Mouse (Mus musculus): Measurements from ENCODE around the gene Uroc1. TPM values are rescaled to one million over a fixed set of nuclear protein-coding genes. Genes with fewer than 3 reads are reported as not detected.

Gene Uroc1
- polyA plus RNA-seq (2015; fragmentation: Nextera tagmentation; extraction: Ambion mirVana) = 0.07 and 0.19 TPM in 2 replicates

- Histone ChIP-seq H3K27me3 (no peaks in the 10 kb centered on the region), H3K9me3 (replicated peaks) (no peaks in the 10 kb centered on the region), H3K9ac (no peak within 1 kb of the TSS), H3K27ac (replicated peaks) (no peak within 1 kb of the TSS), H3K4me3 (replicated peaks) (no peak within 1 kb of the TSS), H3K36me3 (no peaks in the 10 kb centered on the region), H3K4me1 (0 out of 2 replicates have a peak, but pooled peaks cover 4% of the 10 kb centered on the region), H3K4me2 (replicated peaks) (no peak within 1 kb of the TSS)
- WGBS = 79% methylated on average over 7 of the region's 7 CpGs
- no peak for ATAC-seq (ENCODE audit: insufficient number of reproducible peaks, low FRiP score, low TSS enrichment, low read depth)
Observed at GRCm38 (mm10) chr6:90332561-90333425, at the start of gene Uroc1. Gene Uroc1, plus strand, starts transcription at chr6:90333284.

- Histone ChIP-seq H3K27me3 (no peaks in the 10 kb centered on the region), H3K36me3 (no peaks in the 10 kb centered on the region), H3K4me2 (replicated peaks) (no peak overlapping the region), H3K27ac (replicated peaks) (no peak overlapping the region), H3K9me3 (replicated peaks) (no peaks in the 10 kb centered on the region; the same call in 1 of the 2 replicates), H3K4me3 (replicated peaks) (no peak overlapping the region), H3K4me1 (no peaks in the 10 kb centered on the region), H3K9ac (no peak overlapping the region)
- WGBS = 54% methylated on average over 12 of the region's 12 CpGs
- no peak for ATAC-seq (ENCODE audit: insufficient number of reproducible peaks, low FRiP score, low TSS enrichment, low read depth)
Observed at GRCm38 (mm10) chr6:90288265-90288664, 44.8 kb upstream of the Uroc1 start.

- Histone ChIP-seq H3K27me3 (no peaks in the 10 kb centered on the region), H3K4me1 (no peaks in the 10 kb centered on the region), H3K4me2 (replicated peaks) (no peak within 1 kb of the TSS), H3K36me3 (no peaks in the 10 kb centered on the region), H3K9me3 (replicated peaks) (no peaks in the 10 kb centered on the region), H3K4me3 (replicated peaks) (no peak within 1 kb of the TSS), H3K9ac (no peak within 1 kb of the TSS), H3K27ac (replicated peaks) (no peak within 1 kb of the TSS)
- WGBS = 91% methylated on average over 1 of the region's 1 CpGs
- ATAC-seq (ENCODE audit: insufficient number of reproducible peaks, low FRiP score, low TSS enrichment, low read depth) = no peak
Observed at GRCm38 (mm10) chr6:90300919-90301318, 32.2 kb upstream of the Uroc1 start, which contains the start of gene BC048671. Gene BC048671, plus strand, starts transcription at chr6:90301219.

DNA sequence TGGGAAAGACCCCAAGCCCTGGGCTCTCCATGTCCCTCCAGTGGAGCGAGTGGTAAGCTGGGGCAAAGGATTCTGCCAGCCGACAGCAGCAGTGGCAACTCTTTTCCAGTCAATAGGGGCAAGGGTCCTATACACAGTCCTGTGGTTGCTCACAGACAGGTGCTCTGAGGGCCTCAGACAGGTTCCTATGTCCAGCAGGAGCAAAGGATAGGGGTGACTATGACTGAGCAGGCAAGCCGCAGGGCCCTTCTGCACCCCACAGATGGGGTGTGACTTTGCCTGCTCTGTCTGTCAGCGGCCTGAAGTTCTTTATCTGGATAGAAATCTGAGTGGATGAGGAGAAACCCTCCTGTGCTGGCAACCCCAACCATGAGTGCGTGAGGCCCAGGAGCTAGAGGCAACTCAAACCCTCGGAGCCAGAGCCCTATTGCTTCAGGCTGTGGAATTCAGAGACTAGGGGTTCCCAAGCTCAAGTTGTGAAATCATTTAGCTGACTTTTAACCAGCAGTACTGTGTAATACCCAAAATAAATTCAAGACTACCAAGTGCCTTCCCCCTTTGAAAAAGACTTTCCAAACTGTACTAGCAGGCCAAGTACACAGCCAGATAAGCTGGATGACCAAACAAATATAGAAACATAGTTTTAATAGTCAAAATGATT lies 26.6 kb upstream of the Uroc1 start:
- Histone ChIP-seq H3K27me3 (peaks cover 3% of the 10 kb centered on the region; the same call in 1 of the 2 replicates), H3K4me1 (no peaks in the 10 kb centered on the region), H3K9me3 (replicated peaks) (no peaks in the 10 kb centered on the region), H3K9ac (no peak overlapping the region), H3K4me2 (replicated peaks) (no peak overlapping the region), H3K36me3 (no peaks in the 10 kb centered on the region), H3K27ac (replicated peaks) (no peak overlapping the region), H3K4me3 (replicated peaks) (no peak overlapping the region)
- 73% methylated on average over 6 of the region's 6 CpGs for WGBS
- no peak for ATAC-seq (ENCODE audit: insufficient number of reproducible peaks, low FRiP score, low TSS enrichment, low read depth)

- no peaks in the 10 kb centered on the region for H3K36me3 ChIP-seq
- WGBS = 88% methylated on average over 87 of the region's 87 CpGs
- H3K4me3 ChIP-seq (replicated peaks) = no peak overlapping the region
- no peaks in the 10 kb centered on the region for H3K4me1 ChIP-seq
- no peaks in the 10 kb centered on the region for H3K9me3 ChIP-seq (replicated peaks)
- H3K4me2 ChIP-seq (replicated peaks) = no peak overlapping the region
- ATAC-seq (ENCODE audit: insufficient number of reproducible peaks, low FRiP score, low TSS enrichment, low read depth) = peak; percentile 39; the same call in 1 of the 2 replicates
- peaks cover 3% of the 10 kb centered on the region; the same call in 1 of the 2 replicates for H3K27me3 ChIP-seq
- H3K9ac ChIP-seq = no peak overlapping the region
- H3K27ac ChIP-seq (replicated peaks) = no peak overlapping the region
Observed at GRCm38 (mm10) chr6:90308839-90309778, 24.0 kb upstream of the Uroc1 start.

DNA sequence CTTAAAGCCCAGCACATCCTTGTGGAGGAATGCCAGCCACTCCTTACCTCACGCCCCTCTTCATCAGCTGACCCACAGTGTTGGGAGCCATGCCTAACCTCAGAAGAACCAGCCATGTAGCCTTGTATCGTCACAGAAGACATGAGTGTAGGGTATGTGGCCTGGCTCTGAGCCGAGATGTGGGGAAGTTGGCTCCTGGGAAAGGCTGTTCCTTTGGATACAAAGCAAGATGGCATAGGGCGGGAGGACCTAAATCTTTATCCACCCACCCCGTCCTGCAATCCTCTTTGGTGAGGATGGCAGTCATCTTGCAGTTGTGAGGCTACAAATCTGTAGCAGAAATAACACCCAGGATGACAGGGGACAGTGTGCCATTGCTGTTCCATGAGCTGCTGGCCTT lies 17.1 kb upstream of the Uroc1 start:
- H3K4me3 ChIP-seq (replicated peaks) = no peak overlapping the region
- H3K4me1 ChIP-seq = no peaks in the 10 kb centered on the region
- H3K4me2 ChIP-seq (replicated peaks) = no peak overlapping the region
- ATAC-seq (ENCODE audit: insufficient number of reproducible peaks, low FRiP score, low TSS enrichment, low read depth) = peak; percentile 78
- H3K9ac ChIP-seq = no peak overlapping the region
- no peaks in the 10 kb centered on the region for H3K9me3 ChIP-seq (replicated peaks)
- 79% methylated on average over 5 of the region's 5 CpGs for WGBS
- H3K27ac ChIP-seq (replicated peaks) = no peak overlapping the region
- H3K36me3 ChIP-seq = no peaks in the 10 kb centered on the region
- no peaks in the 10 kb centered on the region for H3K27me3 ChIP-seq

DNA sequence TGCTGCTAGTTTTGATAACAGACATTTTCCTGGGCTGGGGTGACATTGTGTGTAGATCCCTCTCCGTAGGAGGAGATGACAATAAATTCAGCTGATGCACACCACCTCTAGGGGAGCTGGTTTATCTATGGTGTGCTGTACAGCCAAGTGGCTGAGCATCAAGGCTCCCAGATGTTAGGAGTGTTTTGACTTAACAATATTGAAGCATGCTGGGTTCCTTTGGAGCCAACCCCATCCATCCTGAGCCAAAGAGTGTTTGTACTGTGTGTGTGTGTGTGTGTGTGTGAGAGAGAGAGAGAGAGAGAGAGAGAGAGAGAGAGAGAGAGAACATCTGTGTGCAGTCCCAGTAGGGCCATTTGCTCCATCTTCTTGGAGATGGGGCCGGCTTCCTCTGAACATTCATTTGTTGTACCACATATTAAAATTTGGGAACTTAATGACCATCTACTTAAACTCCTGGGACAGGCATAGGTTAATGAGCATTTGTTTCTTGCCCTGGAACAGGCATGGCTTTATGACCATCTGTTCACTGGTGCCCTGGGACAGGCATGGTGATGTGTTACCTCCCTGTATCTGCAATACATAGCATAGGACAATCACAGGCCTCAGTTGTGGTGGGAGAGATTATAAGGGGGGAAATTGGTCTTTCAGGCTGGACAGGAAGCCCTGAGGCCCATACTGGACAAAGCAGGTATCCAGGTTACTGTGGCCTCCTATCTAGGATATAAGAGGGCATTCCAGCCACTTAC lies 15.4 kb upstream of the Uroc1 start:
- ATAC-seq (ENCODE audit: insufficient number of reproducible peaks, low FRiP score, low TSS enrichment, low read depth) = no peak
- Histone ChIP-seq H3K4me2 (replicated peaks) (no peak overlapping the region), H3K4me3 (replicated peaks) (no peak overlapping the region), H3K36me3 (no peaks in the 10 kb centered on the region), H3K27ac (replicated peaks) (no peak overlapping the region), H3K4me1 (no peaks in the 10 kb centered on the region), H3K9me3 (replicated peaks) (no peaks in the 10 kb centered on the region), H3K27me3 (no peaks in the 10 kb centered on the region), H3K9ac (no peak overlapping the region)
- 77% methylated on average over 2 of the region's 2 CpGs for WGBS

- no peak overlapping the region for H3K4me3 ChIP-seq (replicated peaks)
- no peaks in the 10 kb centered on the region for H3K27me3 ChIP-seq
- peak; percentile 52; the same call in 1 of the 2 replicates for ATAC-seq (ENCODE audit: insufficient number of reproducible peaks, low FRiP score, low TSS enrichment, low read depth)
- no peak overlapping the region for H3K9ac ChIP-seq
- H3K4me1 ChIP-seq = no peaks in the 10 kb centered on the region
- H3K4me2 ChIP-seq (replicated peaks) = no peak overlapping the region
- no peaks in the 10 kb centered on the region for H3K9me3 ChIP-seq (replicated peaks)
- 80% methylated on average over 2 of the region's 2 CpGs for WGBS
- H3K36me3 ChIP-seq = no peaks in the 10 kb centered on the region
- H3K27ac ChIP-seq (replicated peaks) = no peak overlapping the region
Observed at GRCm38 (mm10) chr6:90319019-90319418, 14.1 kb upstream of the Uroc1 start.

DNA sequence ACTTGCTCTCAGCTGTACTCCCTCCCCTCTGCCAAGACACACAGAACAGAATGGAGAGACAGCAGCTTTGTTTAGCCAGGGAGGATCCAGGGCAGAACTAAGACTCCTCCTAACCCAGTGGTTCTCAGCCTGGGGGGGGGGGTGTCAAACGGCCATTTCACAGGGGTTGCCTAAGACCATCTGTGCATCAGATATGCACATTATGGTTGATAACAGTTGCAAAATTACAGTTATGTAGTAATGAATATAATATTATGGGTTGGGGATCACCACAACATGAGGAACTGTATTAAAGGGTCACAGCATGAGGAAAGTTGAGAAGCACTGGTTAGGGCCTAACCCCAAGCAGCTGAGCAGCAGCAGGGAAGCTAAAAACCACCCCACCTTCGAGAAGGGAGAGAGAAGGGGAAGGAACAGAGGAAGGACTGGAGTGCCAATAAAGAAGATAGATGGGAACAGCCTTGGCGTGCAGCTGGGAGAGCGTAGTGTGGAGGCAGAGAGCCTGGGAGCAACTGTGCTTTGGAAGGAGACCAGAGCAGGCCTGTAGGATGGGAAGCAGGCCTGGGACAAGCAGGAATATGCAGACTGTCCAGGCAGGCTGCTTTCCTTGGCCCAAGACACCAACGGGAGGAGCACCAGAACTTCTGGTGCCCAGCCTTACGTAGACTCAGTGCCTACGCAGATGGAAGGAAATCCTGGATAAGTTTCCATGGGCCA lies 13.5 kb upstream of the Uroc1 start:
- peak; percentile 30; the same call in 1 of the 2 replicates for ATAC-seq (ENCODE audit: insufficient number of reproducible peaks, low FRiP score, low TSS enrichment, low read depth)
- H3K9me3 ChIP-seq (replicated peaks) = no peaks in the 10 kb centered on the region

DNA sequence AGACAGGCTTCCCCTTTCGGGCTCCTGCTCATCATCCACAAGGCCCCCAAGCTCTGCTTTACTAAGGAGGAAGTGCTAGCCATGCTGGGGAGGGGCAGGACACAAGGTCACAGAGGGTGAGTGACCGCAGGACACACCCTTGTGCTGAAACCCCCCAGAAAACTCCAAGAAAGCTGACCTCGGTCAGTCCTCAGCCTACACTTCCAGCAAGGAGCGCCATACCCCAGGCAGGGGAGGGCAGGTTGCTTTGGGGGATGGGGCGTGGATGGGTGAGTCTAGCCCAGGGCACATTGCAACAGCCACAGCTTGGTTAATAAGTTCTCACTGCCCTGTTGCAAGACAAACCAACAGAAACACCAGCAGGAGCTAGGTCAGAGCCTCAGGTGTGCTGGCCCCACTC lies 12.7 kb upstream of the Uroc1 start:
- peaks cover 10% of the 10 kb centered on the region; the same call in 1 of the 2 replicates for H3K27me3 ChIP-seq
- no peak overlapping the region for H3K4me3 ChIP-seq (replicated peaks)
- H3K4me2 ChIP-seq (replicated peaks) = no peak overlapping the region
- no peaks in the 10 kb centered on the region for H3K9me3 ChIP-seq (replicated peaks)
- 72% methylated on average over 5 of the region's 5 CpGs for WGBS
- H3K27ac ChIP-seq (replicated peaks) = no peak overlapping the region
- no peak overlapping the region for H3K9ac ChIP-seq
- H3K4me1 ChIP-seq = peaks cover 6% of the 10 kb centered on the region; the same call in 1 of the 2 replicates
- no peaks in the 10 kb centered on the region for H3K36me3 ChIP-seq
- ATAC-seq (ENCODE audit: insufficient number of reproducible peaks, low FRiP score, low TSS enrichment, low read depth) = no peak

More for the DNA sequence above, 13.5 kb upstream of the Uroc1 start:
- 73% methylated on average over 7 of the region's 7 CpGs for WGBS
- Histone ChIP-seq H3K27me3 (peaks cover 3% of the 10 kb centered on the region; the same call in 1 of the 2 replicates), H3K36me3 (no peaks in the 10 kb centered on the region), H3K4me1 (no peaks in the 10 kb centered on the region), H3K4me3 (replicated peaks) (no peak overlapping the region), H3K9ac (no peak overlapping the region), H3K27ac (replicated peaks) (no peak overlapping the region), H3K4me2 (replicated peaks) (no peak overlapping the region)

Measured in embryonic facial prominence, embryonic 15.5 days (tissue).